Mouse (Mus musculus) heart, postnatal 0 days (tissue): Measurements from ENCODE around the gene Pitpnm1. TPM values are rescaled to one million over a fixed set of nuclear protein-coding genes. Genes with fewer than 3 reads are reported as not detected.
"Not testable (repeated sequence)": the region's sequence is repeated elsewhere in the genome, so short reads cannot be mapped to it uniquely, and the experiment has no call there.

Experiments used
- ATAC-seq: fragments of 200-750 bp; cut with Nextera tagmentation; 2 replicates; pipeline ENCODE4 v1.8.0; 2017; ENCODE audit warnings: low read depth, moderate number of reproducible peaks, moderate library complexity; ENCODE audit not compliant: insufficient read depth
- DNase-seq: peaks from one replicate; pipeline ENCODE4 v3.0.0-alpha.2; 2016; ENCODE audit warnings: low spot score
- H3K27ac ChIP-seq: fragments of 300-500 bp; sonication (generic); 2 replicates; pipeline ENCODE4 v1.5.1; 2014; ENCODE audit warnings: low read depth, mild to moderate bottlenecking
- H3K27me3 ChIP-seq: fragments of 300-500 bp; sonication (generic); 2 replicates; pipeline ENCODE4 v1.6.1; 2014; ENCODE audit warnings: low read length, mixed read lengths; ENCODE audit not compliant: control insufficient read depth, insufficient read depth
- H3K36me3 ChIP-seq: fragments of 300-500 bp; sonication (generic); replicated peaks from 2 replicates; pipeline ENCODE4 v1.6.1; 2014; ENCODE audit warnings: low read length, mixed read lengths; ENCODE audit not compliant: control insufficient read depth, insufficient read depth
- H3K4me1 ChIP-seq: fragments of 300-500 bp; sonication (generic); 2 replicates; pipeline ENCODE4 v1.6.1; 2014; ENCODE audit warnings: antibody characterized with exemption; ENCODE audit not compliant: control insufficient read depth, insufficient read depth
- H3K4me2 ChIP-seq: fragments of 300-500 bp; sonication (generic); 2 replicates; pipeline ENCODE4 v1.6.1; 2014; ENCODE audit warnings: low read depth, mild to moderate bottlenecking, low read length, moderate library complexity
- H3K4me3 ChIP-seq: fragments of 300-500 bp; sonication (generic); 2 replicates; pipeline ENCODE4 v1.5.1; 2014; ENCODE audit warnings: low read depth, low read length
- H3K9ac ChIP-seq: fragments of 300-500 bp; sonication (generic); replicated peaks from 2 replicates; pipeline ENCODE4 v1.6.1; 2014; ENCODE audit warnings: low read depth, low read length, mixed read lengths
- H3K9me3 ChIP-seq: fragments of 300-500 bp; sonication (generic); replicated peaks from 2 replicates; pipeline ENCODE4 v1.6.1; 2016; ENCODE audit warnings: low read length; ENCODE audit not compliant: control insufficient read depth
- CTCF ChIP-seq: IDR thresholded peaks from 2 replicates; pipeline ENCODE4 v1.5.1; 2016; ENCODE audit warnings: antibody characterized with exemption, control low read depth, low read depth
- EP300 ChIP-seq: IDR thresholded peaks from 2 replicates; pipeline ENCODE4 v1.6.1; 2016; ENCODE audit warnings: antibody characterized with exemption, low read depth
- WGBS: fragments of 180-500 bp; shearing (Covaris S2); extraction: QIAGEN DNeasy Blood & Tissue Kit; methylation state at CpG from one replicate; pipeline ENCODE4 v1.1.7; 2014; 5-methylcytosine and 5-hydroxymethylcytosine counted together
- polyA plus RNA-seq: library from polyadenylated mRNA; unstranded; fragments of >200 nt; fragmentation: Nextera tagmentation; extraction: Ambion mirVana; gene quantifications from 2 replicates; pipeline ENCODE4 v1.2.1, GENCODE M21; 2015
- total RNA-seq: library from RNA; depleted of rRNA; stranded (reverse); fragments of >200 nt; gene quantifications from 2 replicates; pipeline ENCODE4 v1.2.3, GENCODE M21; 2014; ENCODE audit warnings: low replicate concordance

Pitpnm1 gene
- total and polyA plus RNA-seq, 2 experiments from 2014 or later = 21.9 to 47.3 TPM

DNA sequence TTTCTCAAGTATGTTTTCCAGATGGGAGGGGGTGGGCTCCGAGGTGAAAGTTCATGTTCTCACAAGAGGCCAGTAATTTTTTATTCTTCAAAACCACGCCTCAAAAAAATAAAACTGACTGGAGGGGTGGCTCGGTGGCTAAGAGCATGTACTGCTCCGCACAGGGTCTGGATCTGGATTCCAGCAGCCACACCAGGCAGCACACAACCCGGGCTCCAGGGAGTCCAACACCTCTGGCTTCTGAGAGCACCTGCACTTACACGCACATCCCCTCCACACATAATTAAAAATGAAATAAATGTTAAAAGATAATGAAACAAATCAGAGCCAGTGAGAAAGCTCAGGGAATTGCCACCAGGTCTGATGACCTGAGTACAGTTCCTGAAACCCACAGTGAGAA, 33.5 kb upstream of the Pitpnm1 start:
- no peaks in the 10 kb centered on the region for H3K36me3 ChIP-seq
- no peak for DNase-seq
- WGBS = 76% methylated on average over 6 of the region's 6 CpGs
- H3K4me2 ChIP-seq = no peak overlapping the region
- H3K9me3 ChIP-seq = no peaks in the 10 kb centered on the region
- no peaks in the 10 kb centered on the region for H3K4me1 ChIP-seq
- H3K27me3 ChIP-seq = no peaks in the 10 kb centered on the region
- no peak overlapping the region for H3K27ac ChIP-seq
- TF ChIP-seq CTCF (no peak), EP300 (no peak)
- H3K4me3 ChIP-seq = no peak overlapping the region
- ATAC-seq = no peak
- no peak overlapping the region for H3K9ac ChIP-seq

DNA sequence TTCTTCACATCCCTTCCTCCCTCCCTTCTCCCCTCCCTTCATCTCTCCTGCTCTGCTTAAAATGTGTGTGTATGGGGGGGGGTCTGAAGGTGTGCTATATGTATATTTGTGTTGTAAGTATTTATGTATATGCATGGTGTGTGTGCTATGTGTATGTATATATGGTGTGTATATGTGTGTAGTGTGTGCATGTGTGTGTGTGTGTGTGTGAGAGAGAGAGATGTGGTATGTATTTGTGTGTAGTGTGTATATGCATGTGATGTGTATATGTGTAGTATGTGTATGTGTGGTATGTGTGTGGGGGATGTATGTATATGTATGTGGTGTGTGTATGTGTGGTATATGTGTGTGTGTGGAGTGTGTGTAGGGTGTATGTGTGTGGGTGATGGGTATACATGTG, 32.9 kb upstream of the Pitpnm1 start:
- H3K4me2 ChIP-seq = no peak overlapping the region
- H3K9me3 ChIP-seq = no peaks in the 10 kb centered on the region
- no peak overlapping the region for H3K9ac ChIP-seq
- H3K4me1 ChIP-seq = no peaks in the 10 kb centered on the region
- no peak overlapping the region for H3K4me3 ChIP-seq
- TF ChIP-seq EP300 (no peak), CTCF (no peak)
- ATAC-seq = no peak
- no peaks in the 10 kb centered on the region for H3K27me3 ChIP-seq
- H3K36me3 ChIP-seq = no peaks in the 10 kb centered on the region
- H3K27ac ChIP-seq = no peak overlapping the region
- DNase-seq = no peak

DNA sequence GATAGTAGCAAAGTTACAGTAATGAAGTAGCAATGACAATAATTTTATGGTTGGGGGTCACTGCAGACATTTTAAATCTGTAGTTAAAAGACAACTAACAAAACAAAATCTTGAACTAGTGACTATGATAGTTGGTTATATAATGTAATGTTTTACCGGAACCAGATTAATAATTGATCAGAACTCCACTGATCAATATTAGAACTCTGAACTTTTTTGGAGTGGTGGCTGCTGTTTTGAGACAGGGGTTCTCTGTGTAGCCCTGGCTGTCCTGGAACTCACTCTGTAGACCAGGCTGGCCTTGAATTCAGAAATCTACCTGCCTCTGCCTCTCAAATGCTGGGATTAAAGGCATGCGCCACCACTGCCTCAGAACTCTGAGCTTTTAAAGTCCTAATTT, 31.6 kb upstream of the Pitpnm1 start:
- not testable (repeated sequence) for H3K27me3 ChIP-seq, H3K4me1 ChIP-seq, DNase-seq, H3K9me3 ChIP-seq, ATAC-seq, H3K4me3 ChIP-seq, H3K36me3 ChIP-seq, H3K4me2 ChIP-seq, H3K27ac ChIP-seq, H3K9ac ChIP-seq
- WGBS = 93% methylated on average over 2 of the region's 2 CpGs

DNA sequence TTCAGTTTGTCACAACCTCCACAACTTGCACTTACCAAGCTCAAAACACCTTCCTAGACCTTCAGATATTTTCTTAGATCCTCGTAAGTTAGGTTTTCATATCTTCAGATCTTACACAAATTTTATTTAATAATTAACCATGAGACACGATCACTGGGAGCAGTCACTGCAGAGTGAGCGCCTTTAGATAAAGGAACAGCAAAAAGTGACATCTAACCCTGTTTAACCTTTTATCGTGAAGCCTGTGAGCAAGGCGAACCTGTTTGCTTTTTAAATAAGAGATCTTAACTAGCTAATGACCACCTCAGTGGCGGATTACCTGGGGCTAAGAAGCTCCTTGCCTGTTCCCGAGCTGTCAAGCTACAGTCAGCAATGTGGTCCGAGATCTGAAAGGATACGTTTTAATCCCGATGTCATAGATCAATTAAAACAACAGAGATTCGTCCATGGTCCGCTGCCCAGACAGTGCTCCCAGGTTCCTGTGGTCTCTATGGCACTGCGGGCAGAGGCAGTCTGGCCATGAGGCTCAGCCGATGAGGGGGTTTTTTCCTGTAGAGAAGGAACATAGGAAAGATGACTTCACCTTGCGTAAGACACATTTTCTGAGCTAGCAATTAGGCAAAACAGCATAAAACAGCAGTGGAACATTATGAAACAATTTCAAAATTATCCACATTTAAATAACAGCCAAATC, 30.9 kb upstream of the Pitpnm1 start:
- Histone ChIP-seq H3K4me2 (no peak overlapping the region), H3K27ac (no peak overlapping the region), H3K9me3 (no peaks in the 10 kb centered on the region), H3K36me3 (no peaks in the 10 kb centered on the region), H3K4me3 (no peak overlapping the region), H3K27me3 (no peaks in the 10 kb centered on the region), H3K4me1 (no peaks in the 10 kb centered on the region), H3K9ac (no peak overlapping the region)
- DNase-seq (no peak), ATAC-seq (no peak)
- TF ChIP-seq EP300 (no peak), CTCF (no peak)
- 76% methylated on average over 15 of the region's 15 CpGs for WGBS

DNA sequence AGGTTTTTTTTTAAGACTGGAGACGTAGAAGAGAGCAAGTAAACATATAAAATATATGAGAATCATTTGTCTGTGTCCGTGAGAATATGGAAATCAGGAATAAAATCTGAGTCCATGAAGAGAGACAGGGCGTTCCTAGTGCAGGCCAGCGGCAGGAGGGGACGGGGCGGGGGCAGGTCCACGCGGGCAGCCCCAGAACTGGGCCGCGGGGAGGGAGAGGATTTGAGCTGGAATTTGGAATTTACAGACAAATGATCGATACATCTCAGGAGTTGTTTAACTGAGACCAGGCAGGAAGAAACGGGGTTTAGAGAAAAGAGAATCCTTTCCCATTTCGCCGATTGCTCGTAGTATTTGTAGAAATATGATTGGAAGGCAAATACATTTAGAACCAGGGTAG, 29.5 kb upstream of the Pitpnm1 start:
- H3K36me3 ChIP-seq = no peaks in the 10 kb centered on the region
- H3K4me1 ChIP-seq = no peaks in the 10 kb centered on the region
- no peak overlapping the region for H3K4me3 ChIP-seq
- DNase-seq (no peak), ATAC-seq (no peak)
- H3K9ac ChIP-seq = no peak overlapping the region
- no peak overlapping the region for H3K27ac ChIP-seq
- 78% methylated on average over 15 of the region's 15 CpGs for WGBS
- H3K4me2 ChIP-seq = no peak overlapping the region
- no peak for TF ChIP-seq CTCF
- no peak for TF ChIP-seq EP300
- H3K9me3 ChIP-seq = no peaks in the 10 kb centered on the region
- H3K27me3 ChIP-seq = no peaks in the 10 kb centered on the region

DNA sequence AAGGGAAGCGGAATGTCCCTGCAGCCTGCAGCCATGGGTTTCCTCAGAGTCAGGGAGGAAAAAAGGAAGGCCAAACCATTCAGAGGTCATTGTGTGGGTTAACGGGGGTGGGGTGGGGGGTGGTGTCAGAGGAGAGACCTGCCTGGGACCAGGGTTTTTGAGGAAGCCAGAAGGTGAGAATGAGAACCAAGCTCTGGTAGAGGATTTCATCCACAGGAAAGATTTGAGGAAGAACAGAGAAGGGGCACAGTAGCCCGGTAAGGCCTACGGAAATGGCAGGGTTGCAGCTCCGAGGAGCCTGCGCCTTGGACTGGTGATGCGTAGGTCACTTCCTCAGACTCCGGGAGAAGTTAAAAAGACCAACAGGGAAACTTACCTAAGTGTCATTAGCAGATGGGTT, 29.0 kb upstream of the Pitpnm1 start:
- Histone ChIP-seq H3K4me1 (no peaks in the 10 kb centered on the region), H3K27me3 (no peaks in the 10 kb centered on the region), H3K9ac (no peak overlapping the region), H3K27ac (no peak overlapping the region), H3K36me3 (no peaks in the 10 kb centered on the region), H3K4me3 (no peak overlapping the region), H3K4me2 (no peak overlapping the region), H3K9me3 (no peaks in the 10 kb centered on the region)
- TF ChIP-seq EP300 = no peak
- TF ChIP-seq CTCF = no peak
- DNase-seq (no peak), ATAC-seq (no peak)
- WGBS = 68% methylated on average over 8 of the region's 8 CpGs
